Mouse (Mus musculus) testis, adult 2 months (tissue): ENCODE measurements at regions not wholly inside any gene's neighbourhood (a gene's known extent, or its start where the extent isn't known, plus 50 kb on each side); places are given as distances from the start of the nearest gene placed in this dataset.

ENCODE experiments used
- H3K27ac ChIP-seq: fragments of 200-500 bp; 2 replicates; pipeline ENCODE4 v1.5.1; 2012; ENCODE audit warnings: low read depth, low read length; ENCODE audit not compliant: control insufficient read depth, insufficient read depth
- H3K27me3 ChIP-seq: fragments of 200-500 bp; 2 replicates; pipeline ENCODE4 v1.6.1; 2012; ENCODE audit warnings: mild to moderate bottlenecking, low read length, moderate library complexity; ENCODE audit not compliant: control insufficient read depth, insufficient read depth
- H3K36me3 ChIP-seq: fragments of 200-500 bp; 2 replicates; pipeline ENCODE4 v1.6.1; 2012; ENCODE audit warnings: mild to moderate bottlenecking, low read length; ENCODE audit not compliant: control insufficient read depth, insufficient read depth
- H3K4me1 ChIP-seq: fragments of 200-500 bp; 2 replicates; pipeline ENCODE4 v1.6.1; 2012; ENCODE audit warnings: low read length; ENCODE audit not compliant: control insufficient read depth, insufficient read depth
- H3K4me3 ChIP-seq: fragments of 200-500 bp; 2 replicates; pipeline ENCODE4 v1.5.1; 2012; ENCODE audit warnings: low read depth, mild to moderate bottlenecking, low read length, moderate library complexity, mixed read lengths; ENCODE audit not compliant: control insufficient read depth
- CTCF ChIP-seq: fragments of 200-500 bp; IDR thresholded peaks from 2 replicates; pipeline ENCODE4 v1.5.1; 2012; ENCODE audit warnings: low read depth, mild to moderate bottlenecking, inconsistent platforms, low read length, moderate library complexity; ENCODE audit not compliant: control insufficient read depth, insufficient read depth, insufficient replicate concordance
- POLR2A ChIP-seq: fragments of 200-500 bp; IDR thresholded peaks from 2 replicates; pipeline ENCODE4 v1.6.1; 2012; ENCODE audit warnings: low read depth, mild to moderate bottlenecking, inconsistent platforms, low read length, moderate library complexity; ENCODE audit not compliant: control insufficient read depth

- Histone ChIP-seq H3K36me3 (no peaks in the 10 kb centered on the region), H3K4me3 (no peak overlapping the region), H3K27me3 (no peaks in the 10 kb centered on the region), H3K4me1 (no peaks in the 10 kb centered on the region), H3K27ac (no peak overlapping the region)
- TF ChIP-seq POLR2A (no peak), CTCF (no peak)
Observed at GRCm38 (mm10) chr2:45908871-45909270, 791.7 kb upstream of the Zeb2 start.

GRCm38 (mm10) chr2:45904623-45905235, 787.5 kb upstream of the Zeb2 start:
- no peaks in the 10 kb centered on the region for H3K36me3 ChIP-seq
- no peak overlapping the region for H3K4me3 ChIP-seq
- no peaks in the 10 kb centered on the region for H3K4me1 ChIP-seq
- no peak overlapping the region for H3K27ac ChIP-seq
- no peak for TF ChIP-seq POLR2A
- no peak for TF ChIP-seq CTCF
- no peaks in the 10 kb centered on the region for H3K27me3 ChIP-seq

GRCm38 (mm10) chr2:45904090-45904489, 786.9 kb upstream of the Zeb2 start:
- no peaks in the 10 kb centered on the region for H3K36me3 ChIP-seq
- H3K4me1 ChIP-seq = no peaks in the 10 kb centered on the region
- H3K27ac ChIP-seq = no peak overlapping the region
- H3K4me3 ChIP-seq = no peak overlapping the region
- TF ChIP-seq POLR2A = no peak
- TF ChIP-seq CTCF = no peak
- H3K27me3 ChIP-seq = no peaks in the 10 kb centered on the region

GRCm38 (mm10) chr2:45903350-45903749, 786.2 kb upstream of the Zeb2 start:
- no peaks in the 10 kb centered on the region for H3K27me3 ChIP-seq
- no peaks in the 10 kb centered on the region for H3K36me3 ChIP-seq
- no peak overlapping the region for H3K4me3 ChIP-seq
- no peak overlapping the region for H3K27ac ChIP-seq
- H3K4me1 ChIP-seq = no peaks in the 10 kb centered on the region
- TF ChIP-seq POLR2A (no peak), CTCF (no peak)

- no peak overlapping the region for H3K4me3 ChIP-seq
- no peak overlapping the region for H3K27ac ChIP-seq
- TF ChIP-seq CTCF (no peak), POLR2A (no peak)
- no peaks in the 10 kb centered on the region for H3K27me3 ChIP-seq
- no peaks in the 10 kb centered on the region for H3K36me3 ChIP-seq
- H3K4me1 ChIP-seq = no peaks in the 10 kb centered on the region
Observed at GRCm38 (mm10) chr2:45901892-45902291, 784.7 kb upstream of the Zeb2 start.

- H3K4me1 ChIP-seq = no peaks in the 10 kb centered on the region
- H3K36me3 ChIP-seq = no peaks in the 10 kb centered on the region
- TF ChIP-seq CTCF (no peak), POLR2A (no peak)
- H3K27ac ChIP-seq = no peak overlapping the region
- H3K4me3 ChIP-seq = no peak overlapping the region
- H3K27me3 ChIP-seq = no peaks in the 10 kb centered on the region
Observed at GRCm38 (mm10) chr2:45884680-45885079, 767.5 kb upstream of the Zeb2 start.

- Histone ChIP-seq H3K36me3 (no peaks in the 10 kb centered on the region), H3K4me1 (no peaks in the 10 kb centered on the region), H3K27ac (no peak overlapping the region), H3K27me3 (no peaks in the 10 kb centered on the region), H3K4me3 (no peak overlapping the region)
- TF ChIP-seq CTCF (no peak), POLR2A (no peak)
Observed at GRCm38 (mm10) chr2:45878656-45879055, 761.5 kb upstream of the Zeb2 start.
